Mouse (Mus musculus): ENCODE results near the gene Cabp4.
A peak's percentile ranks its signal among the peaks of the same experiment; 100 is the strongest.

Gene Cabp4

DNA sequence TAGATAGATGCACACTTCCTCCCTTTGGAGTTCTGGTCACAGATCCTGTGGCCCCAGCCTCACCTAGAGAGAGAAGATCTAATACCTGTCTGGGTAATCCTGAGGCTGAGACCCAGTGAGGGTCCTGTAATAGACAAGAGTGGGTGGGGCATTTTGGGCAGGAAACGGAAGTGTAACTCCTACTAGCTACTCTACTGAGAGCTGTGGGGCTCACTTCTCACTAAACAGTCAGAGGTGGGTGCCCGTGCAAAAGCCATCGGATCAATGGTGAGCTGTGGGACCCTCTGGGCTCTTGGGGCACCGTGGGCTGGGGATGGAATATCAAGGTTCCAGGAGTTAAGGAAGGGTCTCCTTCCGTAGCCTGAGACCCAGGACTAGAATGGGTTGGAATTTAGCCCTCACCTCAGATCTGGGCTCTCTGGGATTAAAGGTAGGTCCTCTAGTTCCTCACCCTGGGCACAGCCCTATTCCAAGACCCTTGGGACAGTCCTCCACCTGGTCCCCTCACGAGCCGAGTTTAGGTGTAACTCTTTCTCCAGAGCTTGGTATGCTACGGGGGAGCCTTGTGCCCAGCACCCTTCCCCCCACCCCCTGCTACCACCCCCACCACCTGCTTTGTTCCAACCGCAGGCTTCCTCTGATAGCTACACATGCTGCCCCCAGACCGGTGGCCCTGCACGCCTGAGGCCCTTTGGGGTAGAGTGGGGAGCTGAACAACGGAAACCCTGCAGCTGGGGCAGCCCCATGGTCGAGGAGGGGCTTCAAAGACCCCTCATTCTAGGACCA, 10.8 kb upstream of the Cabp4 start:
- H3K27me3 ChIP-seq (ENCODE audit: control insufficient read depth, insufficient read depth, low read length, poor library complexity, severe bottlenecking) = no peaks in the 10 kb centered on the region
- peak; percentile 79 for DNase-seq (ENCODE audit: low read depth, low spot score)
- peaks cover 19% of the 10 kb centered on the region for H3K36me3 ChIP-seq (ENCODE audit: control insufficient read depth, insufficient read depth, low read length, poor library complexity, severe bottlenecking)

DNA sequence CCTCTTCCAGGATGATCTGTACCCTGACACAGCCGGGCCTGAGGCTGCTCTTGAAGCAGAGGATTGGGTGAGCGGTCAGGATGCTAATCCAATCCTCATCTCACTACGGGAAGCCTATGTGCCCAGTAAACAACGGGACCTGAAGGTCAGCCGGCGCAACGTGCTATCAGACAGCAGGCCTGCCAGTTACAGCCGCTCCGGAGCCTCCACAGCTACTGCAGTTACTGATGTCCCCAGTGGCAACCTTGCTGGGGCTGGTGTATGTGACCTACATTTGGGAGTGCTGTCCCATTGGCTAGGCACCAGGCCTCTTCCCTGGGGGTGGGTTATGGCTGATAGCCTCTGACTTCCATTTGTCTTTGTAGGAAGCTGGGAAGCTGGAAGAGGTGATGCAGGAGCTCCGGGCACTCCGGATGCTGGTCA, 9.4 kb upstream of the Cabp4 start, which contains the start of gene Ptprcap:
TSS of gene Ptprcap (plus strand) at position 373 of the 423 bp plus-strand sequence.
- no peak for DNase-seq (ENCODE audit: low read depth, low spot score)
- Histone ChIP-seq H3K36me3 (ENCODE audit: control insufficient read depth, insufficient read depth, low read length, poor library complexity, severe bottlenecking) (peaks cover 19% of the 10 kb centered on the region), H3K27me3 (ENCODE audit: control insufficient read depth, insufficient read depth, low read length, poor library complexity, severe bottlenecking) (no peaks in the 10 kb centered on the region)

DNA sequence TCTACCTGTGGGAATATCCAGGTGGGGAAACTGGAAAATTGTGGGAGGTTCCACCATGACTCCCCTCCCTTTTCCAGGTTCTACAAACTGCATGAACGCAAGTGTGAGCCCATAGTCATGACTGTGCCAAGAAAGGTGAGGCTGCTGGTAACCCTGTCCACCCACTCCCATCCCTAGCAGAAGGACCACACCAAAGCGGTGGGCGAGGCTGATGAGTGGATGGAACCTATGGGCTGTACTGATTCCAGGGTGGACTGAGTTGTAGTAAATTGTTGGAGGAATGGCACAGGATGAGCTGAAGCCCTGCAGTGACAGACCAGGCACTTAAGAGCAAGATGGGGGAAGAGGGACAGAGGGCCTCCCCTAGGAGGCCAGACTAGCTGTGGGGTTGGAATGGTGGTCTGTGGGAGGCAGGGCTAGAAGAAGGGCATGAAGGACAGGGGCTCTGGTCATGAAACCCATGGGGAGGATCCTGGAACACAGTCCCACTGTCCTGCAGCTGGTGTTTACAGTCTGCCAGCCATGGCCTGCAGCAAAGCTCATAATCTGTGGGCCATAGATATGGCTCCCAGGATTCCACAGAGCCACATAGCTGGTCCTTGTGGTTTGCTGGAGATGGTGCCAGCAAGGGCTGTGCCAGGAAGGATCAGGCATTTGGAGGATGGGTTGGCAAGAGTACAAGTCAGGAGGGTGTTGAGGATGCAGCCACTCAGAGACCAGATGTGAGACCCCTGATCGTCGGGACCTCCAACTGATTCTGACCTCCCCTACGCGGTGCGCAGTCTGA, 8.8 kb upstream of the Cabp4 start:
- peaks cover 19% of the 10 kb centered on the region for H3K36me3 ChIP-seq (ENCODE audit: control insufficient read depth, insufficient read depth, low read length, poor library complexity, severe bottlenecking)
- no peak for DNase-seq (ENCODE audit: low read depth, low spot score)
- H3K27me3 ChIP-seq (ENCODE audit: control insufficient read depth, insufficient read depth, low read length, poor library complexity, severe bottlenecking) = no peaks in the 10 kb centered on the region

DNA sequence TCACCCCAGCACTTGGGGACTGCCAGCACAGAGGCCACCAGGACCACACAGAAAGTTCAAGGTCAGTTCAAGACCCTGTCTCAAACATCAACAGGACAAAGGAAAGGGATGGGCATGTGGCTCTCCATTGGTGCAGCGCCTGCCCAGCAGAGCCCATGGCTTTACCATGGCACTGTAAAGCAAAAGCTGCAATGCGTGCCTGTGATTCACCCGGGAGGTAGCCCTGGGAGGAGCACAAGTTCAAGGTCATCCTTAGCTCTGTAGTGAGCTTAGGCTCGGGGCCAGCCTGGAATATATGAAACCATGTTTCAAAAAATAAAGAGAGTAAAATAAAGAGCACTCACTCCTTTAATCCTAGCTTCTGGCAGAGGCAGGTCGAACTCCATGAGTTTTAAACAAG, 8.1 kb upstream of the Cabp4 start:
- Histone ChIP-seq H3K36me3 (ENCODE audit: control insufficient read depth, insufficient read depth, low read length, poor library complexity, severe bottlenecking) (peaks cover 14% of the 10 kb centered on the region), H3K27me3 (ENCODE audit: control insufficient read depth, insufficient read depth, low read length, poor library complexity, severe bottlenecking) (no peaks in the 10 kb centered on the region)
- no peak for DNase-seq (ENCODE audit: low read depth, low spot score)

DNA sequence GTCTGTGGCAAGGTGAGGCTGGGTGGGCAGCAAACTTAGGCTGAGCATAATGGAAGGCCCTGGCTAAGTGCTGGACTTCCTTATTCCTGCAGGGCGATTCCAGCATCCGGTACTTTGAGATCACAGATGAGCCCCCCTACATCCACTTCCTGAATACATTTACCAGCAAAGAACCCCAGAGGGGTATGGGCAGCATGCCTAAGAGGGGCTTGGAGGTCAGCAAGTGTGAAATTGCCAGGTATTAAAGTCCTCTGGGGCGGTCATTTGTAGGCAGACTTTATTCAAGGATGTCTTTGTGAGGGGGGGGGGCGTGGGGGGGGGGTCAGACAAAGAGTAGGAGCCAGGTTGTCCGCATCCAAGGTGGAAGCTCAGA, 7.6 kb upstream of the Cabp4 start:
- H3K36me3 ChIP-seq (ENCODE audit: control insufficient read depth, insufficient read depth, low read length, poor library complexity, severe bottlenecking) = peaks cover 10% of the 10 kb centered on the region
- DNase-seq (ENCODE audit: low read depth, low spot score) = no peak
- no peaks in the 10 kb centered on the region for H3K27me3 ChIP-seq (ENCODE audit: control insufficient read depth, insufficient read depth, low read length, poor library complexity, severe bottlenecking)

DNA sequence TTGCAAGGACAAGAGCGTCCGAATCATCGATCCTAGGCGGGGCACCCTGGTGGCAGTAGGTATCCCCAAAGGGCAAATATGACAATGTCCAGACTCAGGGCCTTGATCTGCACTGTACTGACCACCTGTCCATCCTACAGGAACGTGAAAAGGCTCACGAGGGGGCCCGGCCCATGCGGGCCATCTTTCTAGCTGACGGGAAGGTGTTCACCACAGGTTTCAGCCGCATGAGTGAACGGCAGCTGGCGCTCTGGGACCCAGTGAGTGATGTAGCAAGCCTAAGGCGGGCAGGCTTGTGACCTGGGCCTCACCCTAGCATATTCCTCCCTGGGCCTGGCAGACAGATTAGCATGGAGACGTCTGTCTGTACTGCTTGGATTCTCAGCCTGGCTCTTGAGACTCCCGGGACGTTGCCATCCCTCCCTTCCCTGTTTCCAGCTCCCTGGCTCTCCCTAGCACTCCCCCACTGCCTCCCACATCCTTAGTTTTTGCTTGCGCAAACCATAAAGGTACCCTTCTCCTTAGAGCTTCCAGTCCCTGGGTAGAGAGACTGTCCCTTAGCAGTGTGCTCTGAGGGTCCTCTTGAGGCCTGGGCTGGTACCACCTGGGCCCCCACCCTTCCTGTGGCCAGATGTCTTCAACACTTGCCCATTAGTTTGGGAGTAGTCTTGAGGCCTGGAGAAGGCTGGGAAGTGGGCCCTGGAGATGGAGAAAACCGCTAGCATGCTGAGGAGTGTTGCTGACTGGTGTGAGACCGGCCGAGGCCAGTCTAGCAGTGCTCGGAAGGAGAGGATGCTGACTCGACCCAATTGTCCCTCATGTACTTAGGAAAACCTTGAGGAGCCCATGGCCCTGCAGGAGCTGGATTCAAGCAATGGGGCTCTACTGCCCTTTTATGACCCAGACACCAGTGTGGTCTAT, 7.0 kb upstream of the Cabp4 start:
- Histone ChIP-seq H3K36me3 (ENCODE audit: control insufficient read depth, insufficient read depth, low read length, poor library complexity, severe bottlenecking) (peaks cover 7% of the 10 kb centered on the region; the same call in 1 of the 2 replicates), H3K27me3 (ENCODE audit: control insufficient read depth, insufficient read depth, low read length, poor library complexity, severe bottlenecking) (no peaks in the 10 kb centered on the region)
- no peak for DNase-seq (ENCODE audit: low read depth, low spot score)

DNA sequence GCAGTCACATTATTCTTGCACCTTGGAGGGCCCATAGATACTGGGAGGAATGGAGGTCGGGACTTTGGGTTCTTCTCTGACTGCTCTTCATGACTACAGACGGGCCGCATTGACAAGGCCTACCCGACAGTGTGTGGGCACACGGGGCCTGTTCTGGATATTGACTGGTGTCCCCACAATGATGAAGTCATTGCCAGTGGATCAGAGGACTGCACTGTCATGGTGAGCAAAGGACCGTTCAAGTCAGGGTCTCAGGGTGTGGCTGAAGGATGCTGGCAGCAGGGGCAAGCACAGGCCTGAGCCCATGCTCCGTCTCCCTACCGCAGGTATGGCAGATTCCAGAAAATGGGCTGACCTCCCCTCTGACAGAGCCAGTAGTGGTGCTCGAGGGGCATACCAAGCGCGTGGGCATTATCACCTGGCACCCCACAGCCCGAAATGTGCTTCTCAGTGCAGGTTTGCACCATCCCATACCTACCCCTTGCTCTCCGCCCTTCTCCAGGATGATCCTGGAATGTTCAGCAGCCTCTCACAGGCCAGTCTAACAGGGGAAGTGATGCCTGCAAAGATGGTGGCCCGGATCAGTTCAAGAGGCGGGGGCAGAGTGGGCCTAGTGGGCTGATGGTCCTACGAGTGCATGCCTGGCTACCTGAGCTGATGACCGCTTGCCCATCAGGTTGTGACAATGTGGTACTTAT, 6.1 kb upstream of the Cabp4 start:
- no peaks in the 10 kb centered on the region for H3K27me3 ChIP-seq (ENCODE audit: control insufficient read depth, insufficient read depth, low read length, poor library complexity, severe bottlenecking)
- H3K36me3 ChIP-seq (ENCODE audit: control insufficient read depth, insufficient read depth, low read length, poor library complexity, severe bottlenecking) = peaks cover 3% of the 10 kb centered on the region; the same call in 1 of the 2 replicates
- DNase-seq (ENCODE audit: low read depth, low spot score) = no peak

DNA sequence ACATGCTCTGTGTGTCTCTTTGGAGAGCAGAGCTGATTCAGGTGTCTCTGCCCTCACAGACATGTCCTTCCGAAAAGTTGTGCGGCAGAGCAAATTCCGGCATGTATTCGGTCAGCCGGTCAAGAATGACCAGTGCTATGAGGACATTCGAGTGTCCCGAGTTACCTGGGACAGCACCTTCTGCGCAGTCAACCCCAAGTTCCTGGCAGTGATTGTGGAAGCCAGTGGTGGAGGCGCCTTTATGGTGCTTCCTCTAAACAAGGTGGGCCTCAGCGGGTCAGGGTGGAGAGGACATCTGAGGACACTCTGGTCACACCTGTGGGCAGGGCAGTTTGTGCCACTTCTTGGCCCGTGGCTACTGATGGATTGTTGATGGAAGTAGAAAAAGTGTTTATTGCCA, 5.5 kb upstream of the Cabp4 start:
- H3K36me3 ChIP-seq (ENCODE audit: control insufficient read depth, insufficient read depth, low read length, poor library complexity, severe bottlenecking) = peaks cover 3% of the 10 kb centered on the region; the same call in 1 of the 2 replicates
- no peaks in the 10 kb centered on the region for H3K27me3 ChIP-seq (ENCODE audit: control insufficient read depth, insufficient read depth, low read length, poor library complexity, severe bottlenecking)
- no peak for DNase-seq (ENCODE audit: low read depth, low spot score)

DNA sequence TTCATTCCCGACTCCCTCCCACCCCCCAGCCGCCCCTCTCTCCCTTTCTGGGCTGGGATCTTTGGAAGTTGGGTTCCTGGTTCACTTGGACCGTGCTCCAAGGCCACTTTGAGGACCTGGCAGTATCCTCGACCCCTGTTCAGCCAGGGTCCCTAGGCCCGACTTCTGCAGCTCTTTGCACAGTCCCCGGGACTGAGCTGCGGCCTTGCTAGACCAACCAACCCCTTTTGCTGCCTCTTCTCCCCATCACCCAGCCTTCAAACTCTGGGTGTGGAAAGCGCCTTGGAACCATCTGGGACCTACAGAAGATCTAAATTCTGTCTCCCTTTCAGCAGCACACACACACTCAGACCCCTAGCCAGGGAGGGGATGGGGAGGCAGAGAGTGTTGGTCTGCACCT, 5.0 kb upstream of the Cabp4 start:
- H3K36me3 ChIP-seq (ENCODE audit: control insufficient read depth, insufficient read depth, low read length, poor library complexity, severe bottlenecking) = peaks cover 3% of the 10 kb centered on the region; the same call in 1 of the 2 replicates
- peak; percentile 42 for DNase-seq (ENCODE audit: low read depth, low spot score)
- H3K27me3 ChIP-seq (ENCODE audit: control insufficient read depth, insufficient read depth, low read length, poor library complexity, severe bottlenecking) = no peaks in the 10 kb centered on the region

DNA sequence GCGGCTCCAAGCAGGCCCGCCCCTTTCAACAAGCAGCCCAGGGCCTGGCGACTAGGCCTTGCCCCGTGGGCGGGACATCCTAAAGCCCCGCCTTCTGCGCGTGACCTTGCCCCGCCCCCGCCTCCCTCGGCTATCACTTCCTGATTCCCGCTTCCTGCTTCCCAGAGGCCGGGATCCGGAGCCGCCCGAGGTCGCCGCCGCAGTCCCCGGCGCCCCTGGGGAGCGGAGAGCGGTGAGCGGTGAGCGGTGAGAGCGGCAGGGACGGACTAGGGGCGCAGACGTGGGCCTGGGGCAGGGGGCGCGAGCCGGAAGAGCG, 4.6 kb upstream of the Cabp4 start, which contains the start of gene Coro1b:
TSS of gene Coro1b (plus strand) at position 129 of the 316 bp plus-strand sequence.
- Histone ChIP-seq H3K27me3 (ENCODE audit: control insufficient read depth, insufficient read depth, low read length, poor library complexity, severe bottlenecking) (no peaks in the 10 kb centered on the region), H3K36me3 (ENCODE audit: control insufficient read depth, insufficient read depth, low read length, poor library complexity, severe bottlenecking) (peaks cover 3% of the 10 kb centered on the region; the same call in 1 of the 2 replicates)
- DNase-seq (ENCODE audit: low read depth, low spot score) = peak; percentile 89

DNA sequence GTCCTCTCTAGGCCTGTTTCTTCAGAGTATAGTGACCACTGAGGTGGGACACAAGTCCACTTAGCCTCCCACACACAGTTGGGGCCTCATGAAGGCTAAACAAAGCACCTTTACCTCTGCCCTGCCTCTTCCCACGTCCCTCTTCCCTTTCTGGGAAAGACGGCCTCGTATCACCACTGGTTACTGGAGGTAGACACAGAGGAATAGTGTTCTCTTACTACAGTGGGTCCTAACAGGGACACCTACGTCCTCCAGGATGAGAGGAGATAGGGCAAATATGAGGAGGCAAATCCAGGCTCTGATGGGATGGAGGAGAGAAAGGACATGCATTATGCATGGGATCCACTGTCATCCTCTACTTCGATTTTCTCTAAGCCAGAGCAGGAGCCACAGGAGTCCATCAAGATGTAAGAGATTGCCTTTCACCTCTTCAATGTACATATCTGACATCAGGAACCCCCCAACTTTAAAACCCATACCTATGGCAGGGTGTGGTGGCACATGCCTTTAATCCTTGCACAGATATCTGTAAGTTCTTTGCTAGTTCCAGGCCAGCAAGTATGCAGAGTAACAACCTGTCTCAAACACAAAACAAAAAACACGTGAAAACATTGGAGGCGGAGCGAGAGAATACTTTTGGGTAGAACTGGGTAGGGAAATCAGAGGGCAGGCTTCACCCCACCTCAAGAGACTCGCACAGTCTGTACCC, 4.1 kb upstream of the Cabp4 start:
- no peak for DNase-seq (ENCODE audit: low read depth, low spot score)
- Histone ChIP-seq H3K36me3 (ENCODE audit: control insufficient read depth, insufficient read depth, low read length, poor library complexity, severe bottlenecking) (peaks cover 3% of the 10 kb centered on the region; the same call in 1 of the 2 replicates), H3K27me3 (ENCODE audit: control insufficient read depth, insufficient read depth, low read length, poor library complexity, severe bottlenecking) (no peaks in the 10 kb centered on the region)

DNA sequence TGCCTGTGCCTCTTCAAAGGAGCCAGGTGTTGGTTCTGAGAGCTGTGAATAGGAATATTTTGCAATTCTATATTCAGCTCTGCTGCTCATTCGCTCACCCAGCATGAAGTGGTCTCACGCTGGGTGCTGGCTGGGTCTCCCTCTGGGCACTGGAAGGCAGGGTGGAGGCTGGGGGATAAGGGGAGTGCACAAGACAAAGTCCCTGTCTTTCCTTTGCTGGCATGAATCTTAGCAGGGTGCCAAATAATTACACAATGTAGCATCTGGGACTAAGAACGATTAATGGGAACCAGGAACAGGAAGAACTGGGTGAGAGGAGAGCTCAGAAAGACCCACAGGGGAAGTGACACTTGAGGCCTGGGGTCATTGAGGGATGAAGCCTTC, 3.2 kb upstream of the Cabp4 start:
- DNase-seq (ENCODE audit: low read depth, low spot score) = no peak
- Histone ChIP-seq H3K36me3 (ENCODE audit: control insufficient read depth, insufficient read depth, low read length, poor library complexity, severe bottlenecking) (peaks cover 3% of the 10 kb centered on the region; the same call in 1 of the 2 replicates), H3K27me3 (ENCODE audit: control insufficient read depth, insufficient read depth, low read length, poor library complexity, severe bottlenecking) (no peaks in the 10 kb centered on the region)

DNA sequence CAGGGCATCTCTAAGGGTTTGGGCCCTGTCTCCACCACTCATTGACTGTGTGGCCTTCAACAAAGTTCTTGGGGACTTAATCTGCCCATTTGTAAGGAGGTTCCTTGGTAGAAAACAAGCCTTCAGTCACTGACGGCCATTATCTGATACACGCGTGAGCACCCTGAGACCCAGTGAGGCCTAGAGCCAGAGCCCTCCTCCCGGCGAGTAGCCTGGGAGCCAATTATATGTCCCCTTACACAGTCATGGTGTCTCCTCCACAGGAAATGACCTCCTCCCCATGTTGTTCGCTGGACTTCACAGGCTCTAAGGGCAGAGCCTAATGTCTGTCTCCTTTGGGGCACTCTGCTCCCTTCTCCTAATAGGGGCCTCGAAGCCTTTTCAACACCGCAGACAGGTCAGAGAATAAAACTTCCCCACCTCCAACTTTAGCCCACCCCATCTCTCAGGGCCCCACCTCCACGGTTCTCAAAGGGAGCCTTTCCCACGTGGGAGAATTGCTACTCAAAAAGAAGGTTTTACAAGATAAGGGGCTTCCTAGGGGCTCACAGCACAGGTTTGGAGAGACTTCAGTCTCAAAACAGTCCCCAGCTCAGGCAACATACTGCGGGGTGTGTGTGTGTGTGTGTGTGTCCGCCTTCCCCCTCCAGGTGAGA, 2.7 kb upstream of the Cabp4 start:
- Histone ChIP-seq H3K36me3 (ENCODE audit: control insufficient read depth, insufficient read depth, low read length, poor library complexity, severe bottlenecking) (peaks cover 3% of the 10 kb centered on the region; the same call in 1 of the 2 replicates), H3K27me3 (ENCODE audit: control insufficient read depth, insufficient read depth, low read length, poor library complexity, severe bottlenecking) (no peaks in the 10 kb centered on the region)
- DNase-seq (ENCODE audit: low read depth, low spot score) = no peak
